Mouse (Mus musculus) liver, postnatal 0 days (tissue): ENCODE measurements at regions not wholly inside any gene's neighbourhood (a gene's known extent, or its start where the extent isn't known, plus 50 kb on each side); places are given as distances from the start of the nearest gene placed in this dataset.

Experiments
- CTCF ChIP-seq: sonication (generic); IDR thresholded peaks from 2 replicates; pipeline ENCODE4 v1.5.1; 2016; ENCODE audit warnings: antibody characterized with exemption, low read depth
- EP300 ChIP-seq: IDR thresholded peaks from 2 replicates; pipeline ENCODE4 v1.6.1; 2016; ENCODE audit warnings: antibody characterized with exemption, low read depth, mild to moderate bottlenecking

- no peak for TF ChIP-seq CTCF
- TF ChIP-seq EP300 = no peak
Measured at GRCm38 (mm10) chr12:39317229-39317628, 538.0 kb downstream of the Etv1 start.
